Mouse (Mus musculus) layer of hippocampus, adult 18-20 months (tissue): ENCODE results near the gene Pnmt. TPM values are rescaled to one million over a fixed set of nuclear protein-coding genes. Genes with fewer than 3 reads are reported as not detected.

Source experiments
- DNase-seq, 2 experiments: peaks; one replicate each; pipeline ENCODE4 v3.0.0; 2022; ENCODE audit warnings: low spot score in 2 of 2
- long read RNA-seq: library from polyadenylated mRNA; stranded (forward); transcript quantifications from one replicate; pipeline ENCODE4 v2.0.0, GENCODE M21; 2021
- total RNA-seq, 2 experiments: library from RNA; stranded (reverse); gene quantifications; 2 replicates each; pipeline ENCODE4 v1.2.3; 2021

Gene Pnmt
- under 1 TPM in 1 of 2 experiments, not detected in 1; 0.37 TPM for total RNA-seq
- long read RNA-seq, result 0 reads

DNA sequence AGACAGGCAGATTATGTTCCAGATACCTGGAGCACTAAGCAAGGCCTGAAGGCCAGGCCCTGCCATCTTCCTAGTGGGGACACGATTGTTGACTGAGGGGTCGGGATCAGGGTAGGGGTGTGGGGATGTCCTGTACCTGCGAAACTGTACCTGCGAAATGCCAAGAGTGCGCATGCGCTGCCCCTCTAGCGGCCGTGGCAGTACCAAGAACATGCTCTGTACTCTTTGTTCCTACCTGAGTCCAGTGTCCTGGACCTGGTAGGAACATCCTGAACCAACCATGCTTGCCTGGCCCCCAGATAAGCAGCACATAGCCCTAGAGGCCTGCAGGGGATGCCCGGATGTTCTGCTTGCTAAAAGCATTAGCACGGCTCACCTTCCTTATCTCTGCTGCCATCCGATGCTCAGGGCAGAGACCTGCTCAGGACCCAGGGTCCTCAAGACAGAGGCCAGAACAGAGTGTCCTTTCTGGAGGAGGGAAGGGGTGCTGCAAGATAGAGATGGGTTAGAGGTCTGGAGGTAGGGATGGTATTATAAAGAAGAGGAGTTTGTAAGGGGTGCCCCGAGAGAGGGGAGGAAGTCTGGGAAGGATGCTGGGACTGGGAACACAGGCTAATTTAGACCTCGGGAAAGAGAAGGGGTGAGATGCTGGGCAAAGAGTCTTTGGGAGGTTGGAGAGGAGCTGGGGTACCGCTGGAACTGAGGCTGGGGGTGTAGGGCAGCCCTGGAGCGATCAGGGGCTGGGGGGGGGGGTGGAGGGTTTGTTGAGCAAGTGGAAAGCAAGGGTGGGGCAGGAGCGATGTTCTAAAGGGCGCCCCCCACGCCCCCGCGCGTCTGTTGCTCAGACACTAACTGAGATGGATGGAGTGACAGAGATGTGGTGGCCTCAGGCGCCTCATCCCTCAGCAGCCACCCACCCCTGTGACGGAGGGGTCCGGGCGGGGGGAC is at the start of gene Pnmt:
Gene Pnmt, plus strand, starts transcription at position 813 of the 948 bp plus-strand sequence.
- DNase-seq, result no peak

DNA sequence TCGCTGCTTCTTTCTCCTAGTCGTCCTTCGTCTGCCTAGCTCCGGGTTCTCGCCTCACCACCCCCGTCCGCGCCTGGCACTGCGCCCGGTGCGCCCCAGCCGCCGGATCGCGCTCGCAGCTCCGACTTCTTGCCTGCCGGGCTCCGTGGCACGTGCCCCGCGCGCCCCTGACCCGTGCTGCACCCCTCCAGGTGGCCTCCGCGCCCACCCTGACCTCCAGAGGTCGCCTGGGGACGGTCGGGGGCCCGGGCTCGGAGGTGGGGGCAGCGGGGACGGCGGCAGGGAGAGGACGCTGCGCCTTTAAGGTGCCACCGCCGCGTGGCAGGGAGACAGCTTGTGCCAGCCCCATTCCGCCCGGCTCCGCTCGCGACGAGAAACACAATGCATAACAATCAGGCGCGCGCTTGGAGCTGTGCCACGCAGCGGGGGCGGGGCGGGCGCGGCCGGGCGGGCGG is 47.7 kb upstream of the Pnmt start:
- peak; percentile 79 to 82 for DNase-seq

DNA sequence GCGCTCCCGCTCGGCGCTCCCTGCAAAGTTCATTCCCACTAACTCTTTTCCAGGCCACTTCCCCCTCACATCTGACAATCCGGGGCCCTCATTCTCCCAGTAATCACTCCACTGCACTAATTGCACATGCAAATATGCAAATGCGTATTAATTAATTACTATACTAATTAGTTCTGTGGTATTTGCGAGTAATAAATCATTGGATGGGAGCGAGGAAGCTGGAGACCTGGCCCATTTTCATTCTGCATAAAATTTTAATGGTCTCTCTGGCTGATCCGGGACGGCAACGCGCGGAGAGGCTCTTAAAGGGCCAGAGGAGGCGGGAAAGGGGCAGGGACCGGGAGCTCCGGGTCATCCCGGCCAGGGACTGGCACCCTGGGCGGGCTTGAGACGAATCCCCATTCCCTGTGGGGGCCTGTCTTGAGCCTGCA is 47.2 kb upstream of the Pnmt start:
- peak in 1 of 2 experiments; percentile 58 for DNase-seq

DNA sequence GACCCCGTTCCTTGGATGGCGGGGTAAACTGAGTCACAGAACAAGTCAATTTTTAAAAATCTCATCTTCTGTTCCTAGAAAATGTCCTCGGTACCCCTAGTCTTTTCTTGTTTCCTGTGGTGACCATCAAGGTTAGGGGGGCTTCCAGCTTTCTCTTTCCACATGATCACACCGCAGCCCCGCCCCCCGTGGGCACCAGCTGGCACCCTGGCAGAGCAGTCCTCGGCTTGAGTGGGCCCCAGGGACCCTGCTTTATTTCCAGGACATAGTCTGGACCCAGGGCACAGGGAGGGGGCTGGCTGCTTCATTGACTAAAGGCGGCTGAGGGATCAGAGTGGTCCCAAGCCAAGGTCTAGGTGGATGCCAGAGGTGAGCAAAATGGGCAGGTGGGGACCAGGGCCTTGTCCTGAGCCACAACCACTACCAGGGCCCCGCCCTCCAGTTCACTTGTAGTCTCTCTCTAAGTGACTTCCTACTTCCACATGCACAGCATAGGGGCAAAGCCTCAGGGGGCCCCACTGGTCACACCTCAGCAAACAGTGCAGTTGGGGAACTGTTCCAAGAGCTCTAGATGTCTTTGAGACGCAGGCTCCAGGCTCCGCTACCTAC is 46.5 kb upstream of the Pnmt start:
- DNase-seq, result no peak

DNA sequence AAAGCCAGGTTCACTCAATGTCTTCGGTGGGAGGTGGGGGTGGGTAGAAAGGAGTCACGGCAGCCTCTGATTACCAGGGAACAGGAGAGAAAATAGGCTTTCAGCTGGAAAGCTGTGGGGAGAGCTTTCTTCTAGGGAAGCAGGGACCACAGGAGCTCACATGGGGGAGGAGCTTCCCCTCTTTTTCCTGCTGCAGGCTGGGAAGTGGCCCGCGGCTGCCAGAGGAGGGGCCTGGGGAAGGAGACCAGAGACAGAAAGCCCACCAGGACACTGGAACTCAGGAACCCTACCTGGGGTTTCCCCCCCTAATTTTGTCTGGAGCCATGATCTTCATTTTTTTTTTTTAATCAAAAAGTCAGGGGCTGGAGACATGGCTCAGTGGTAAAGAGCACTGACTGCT is 45.7 kb upstream of the Pnmt start:
- no peak for DNase-seq

DNA sequence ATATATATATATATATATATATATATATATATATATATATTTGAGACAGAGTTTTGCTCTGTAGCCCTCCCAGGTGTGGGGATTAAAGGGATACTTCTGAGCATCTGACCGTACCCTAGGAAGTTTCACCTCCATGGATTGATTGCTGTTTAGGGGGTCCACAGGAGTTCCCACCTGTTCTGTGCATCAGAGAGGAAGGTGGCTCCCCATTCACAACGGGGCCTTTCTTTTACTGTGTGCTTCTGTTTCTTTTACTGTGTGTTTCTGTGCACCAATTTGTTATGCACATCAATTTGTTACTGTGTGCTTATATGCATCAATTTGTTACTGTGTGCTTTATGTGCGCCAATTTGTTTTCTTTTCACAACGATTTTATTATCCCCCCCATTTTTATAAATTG is 45.1 kb upstream of the Pnmt start:
- DNase-seq, result no peak

DNA sequence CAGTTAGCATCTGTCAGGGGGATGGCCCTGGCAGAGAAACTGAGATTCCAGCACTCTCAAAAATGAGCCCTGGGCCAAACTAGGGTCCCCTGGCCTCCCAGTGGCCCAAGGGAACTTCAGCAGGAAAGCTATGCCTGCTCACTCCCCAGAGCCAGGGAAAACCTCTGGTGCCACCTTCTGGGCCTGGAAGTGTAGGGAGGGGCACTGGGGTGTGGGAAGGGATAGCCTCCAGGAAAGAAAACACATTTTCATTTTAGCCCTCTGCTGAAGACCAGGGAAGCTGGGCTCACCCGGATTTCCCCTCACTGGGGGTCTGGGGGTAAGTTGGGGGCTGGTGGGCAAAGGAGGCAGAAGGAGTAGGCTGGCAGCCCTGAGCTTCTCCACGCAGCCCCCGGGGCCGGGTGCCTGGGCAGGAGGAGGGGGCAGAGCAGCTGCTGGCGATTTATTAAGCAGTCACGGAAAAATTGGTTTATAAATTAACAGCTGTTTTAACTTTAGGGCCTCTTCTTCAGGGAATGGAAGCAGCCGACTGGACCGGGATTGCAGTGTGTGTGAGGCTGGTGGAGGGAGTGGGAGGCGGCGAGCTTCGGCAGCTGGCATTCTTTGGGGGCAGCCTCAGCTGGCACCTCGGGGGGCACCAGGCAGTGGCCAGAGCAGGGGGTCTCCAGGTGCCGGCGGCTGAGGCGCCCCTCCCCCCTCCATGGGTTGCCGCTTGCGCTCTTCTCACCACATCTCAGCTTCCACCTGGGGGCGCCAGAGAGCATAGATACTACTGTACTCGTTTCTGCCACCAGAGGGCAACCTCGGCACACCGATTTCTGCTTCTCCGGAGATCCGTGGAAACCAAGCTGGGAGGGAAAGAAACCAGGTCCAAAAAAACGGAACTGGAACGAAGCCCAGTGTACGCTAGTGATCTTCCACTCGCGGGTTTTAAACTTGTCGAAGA is 44.0 kb upstream of the Pnmt start:
- DNase-seq, result peak; percentile 93 to 99

DNA sequence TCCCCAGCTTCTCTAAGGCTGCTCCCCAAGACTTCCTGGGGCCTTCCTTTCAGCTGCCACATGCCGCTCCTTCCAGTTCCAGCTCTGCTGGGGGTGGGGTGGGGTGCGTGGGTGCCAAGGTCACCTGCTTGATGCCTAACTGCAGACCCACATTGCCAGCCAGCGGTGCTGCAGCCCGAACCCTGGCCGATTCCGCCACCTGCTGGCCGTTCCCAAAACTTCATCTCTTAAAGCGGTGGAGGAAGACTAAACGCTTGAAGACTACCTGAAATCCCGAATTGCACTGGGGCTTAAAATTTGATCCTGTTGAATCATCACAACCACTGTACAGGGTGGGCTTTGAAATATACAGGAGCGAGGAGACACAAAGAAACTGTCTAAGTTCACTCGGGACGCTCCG is 41.0 kb upstream of the Pnmt start:
- DNase-seq, result peak; percentile 78 to 86

DNA sequence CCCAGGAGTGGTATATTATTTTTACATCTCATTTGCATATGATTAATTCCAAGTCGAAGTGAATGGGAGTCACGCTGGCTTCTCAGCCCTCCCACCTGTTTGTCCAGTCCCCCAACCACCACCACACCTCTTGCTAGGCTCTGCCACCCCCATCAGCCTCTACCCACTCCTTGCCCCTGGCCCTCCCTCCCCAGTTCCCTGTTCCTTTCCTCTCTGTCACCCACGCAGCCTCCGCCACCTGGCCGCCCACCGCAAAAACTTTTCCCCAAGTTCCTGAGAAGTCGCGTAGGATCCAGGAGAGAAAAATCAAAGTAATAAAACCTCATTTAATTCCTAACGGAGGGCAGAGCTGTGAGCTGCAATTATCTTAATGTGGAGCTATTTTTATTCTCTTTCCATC is 40.1 kb upstream of the Pnmt start:
- DNase-seq, result no peak

DNA sequence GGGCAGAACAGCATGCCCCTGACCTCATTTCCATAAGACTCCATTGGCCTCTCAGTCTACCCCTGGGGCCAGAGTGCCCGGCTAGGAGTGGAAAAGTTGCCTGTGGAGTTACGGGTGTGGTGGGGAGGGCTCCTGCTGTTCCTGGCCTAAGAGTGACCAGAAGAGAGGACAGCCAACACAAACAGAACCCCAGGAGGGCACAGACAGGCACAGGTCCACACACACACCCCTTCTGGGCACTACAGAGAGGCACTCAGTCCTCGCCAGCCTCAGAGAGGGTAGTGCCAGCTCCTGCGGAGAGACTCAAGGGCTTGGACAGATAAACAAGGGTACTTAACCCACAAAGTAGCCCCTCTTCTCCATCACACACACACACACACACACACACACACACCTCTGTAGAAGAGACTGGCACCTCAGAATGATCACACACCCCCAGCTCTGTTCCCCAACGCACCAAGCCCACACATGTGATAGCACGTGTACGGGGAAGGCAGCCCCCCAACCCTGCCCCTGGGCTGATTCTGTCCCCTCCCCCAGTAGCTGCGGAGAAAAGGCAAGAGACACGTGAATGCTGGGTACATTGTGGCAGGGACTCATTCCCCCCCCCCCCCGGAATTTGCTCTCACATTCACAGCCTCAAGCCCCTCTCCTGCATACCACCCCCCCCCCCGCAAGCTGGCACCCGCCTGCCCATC is 38.7 kb upstream of the Pnmt start:
- DNase-seq, result no peak

DNA sequence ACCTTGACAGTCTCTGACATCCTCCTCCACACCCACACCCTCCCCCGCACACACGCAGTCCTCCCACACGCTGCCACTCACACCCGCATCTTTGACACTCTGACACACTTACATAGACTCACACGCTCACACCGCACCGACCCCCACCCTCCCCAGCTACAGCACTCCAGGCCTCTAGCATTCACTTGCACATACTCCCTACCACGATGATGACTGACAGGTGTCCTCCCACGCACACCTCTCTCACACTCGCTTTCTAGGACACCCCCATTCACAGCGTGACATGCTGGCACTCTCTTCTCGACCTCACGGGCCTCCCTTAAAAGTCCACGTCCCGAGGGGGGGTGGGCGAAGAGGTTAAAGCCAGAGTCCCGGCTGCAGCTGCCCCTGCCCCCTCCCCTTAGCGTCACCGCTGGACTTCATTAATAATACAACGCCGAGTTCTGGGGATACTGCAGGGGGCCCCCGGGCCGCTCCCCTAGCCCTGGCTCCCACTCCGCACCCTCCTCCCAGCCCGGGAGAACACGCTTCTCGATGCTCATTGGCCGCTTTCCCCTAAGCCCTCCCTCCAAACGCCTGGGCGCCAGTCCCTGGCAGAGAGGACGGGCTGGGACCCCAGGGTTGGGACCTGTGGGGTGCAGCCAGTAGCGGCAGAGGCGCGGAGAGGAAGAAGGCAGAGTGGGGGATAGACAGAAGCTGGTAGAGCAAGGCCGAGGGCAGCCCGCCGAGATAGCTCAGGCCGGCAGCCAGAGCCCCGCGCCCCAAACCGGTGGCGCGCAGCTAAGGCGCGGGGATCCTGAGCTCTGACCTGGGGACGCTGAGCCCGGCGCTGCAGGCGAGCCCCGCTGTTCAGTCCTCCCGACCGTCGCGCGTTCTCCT is 37.9 kb upstream of the Pnmt start, which contains the start of gene Ppp1r1b:
Gene Ppp1r1b, plus strand, starts transcription at position 322 of the 879 bp plus-strand sequence.
- DNase-seq, result peak in 1 of 2 experiments; percentile 80

DNA sequence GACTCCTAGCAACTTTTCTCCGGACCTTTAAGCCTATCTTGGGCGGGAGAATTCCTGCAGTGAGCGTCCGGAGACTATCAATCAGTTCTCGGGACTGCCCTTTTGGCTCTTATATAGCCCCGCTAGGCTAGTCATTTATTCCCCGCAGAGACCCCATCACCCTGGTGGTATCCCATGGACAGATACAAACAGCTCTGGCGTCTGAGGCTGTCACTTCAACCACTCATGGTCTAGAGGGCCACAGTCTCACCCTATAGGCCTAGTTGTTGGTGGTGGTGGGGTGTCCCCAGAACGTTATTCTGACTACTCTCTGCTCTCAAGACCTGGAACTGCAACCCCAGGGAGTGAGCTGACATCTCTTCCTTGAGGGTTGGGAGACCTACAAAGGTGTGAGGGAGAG is 36.9 kb upstream of the Pnmt start:
- no peak for DNase-seq

DNA sequence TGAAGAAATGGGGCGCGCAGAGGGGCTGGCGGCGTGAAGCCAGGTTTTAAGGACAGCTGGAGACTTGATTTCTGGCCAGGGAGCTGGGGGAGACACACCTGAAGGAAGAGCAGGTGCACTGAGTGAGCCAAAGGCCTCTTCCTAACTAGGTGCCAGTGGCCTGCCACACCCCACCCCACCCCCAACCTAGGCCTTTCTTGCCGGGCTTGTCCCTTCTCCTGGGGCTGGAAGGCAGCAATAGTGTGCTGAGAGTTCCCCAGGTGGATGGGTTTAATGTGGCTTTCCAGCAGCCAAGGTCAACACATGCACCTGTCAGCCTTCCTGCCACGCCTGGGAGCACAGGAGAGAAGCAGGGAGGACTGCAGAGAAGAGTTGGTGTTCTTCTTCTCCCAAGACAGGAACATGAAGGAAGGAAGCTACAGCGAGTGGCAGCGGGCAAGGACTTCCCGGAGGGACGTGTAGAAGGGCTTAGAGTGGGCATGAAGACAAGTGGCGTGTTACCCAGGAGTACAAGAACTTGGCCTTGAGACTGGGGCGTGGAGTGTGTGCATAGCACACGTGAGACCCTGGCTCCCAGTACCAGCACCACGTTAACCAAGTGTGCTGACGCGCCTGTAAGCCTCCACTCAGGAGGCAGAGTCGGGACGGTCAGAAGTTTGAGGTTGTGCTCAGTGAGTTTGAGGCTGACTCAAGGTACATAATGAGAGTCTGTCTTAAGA is 33.8 kb upstream of the Pnmt start:
- no peak for DNase-seq

DNA sequence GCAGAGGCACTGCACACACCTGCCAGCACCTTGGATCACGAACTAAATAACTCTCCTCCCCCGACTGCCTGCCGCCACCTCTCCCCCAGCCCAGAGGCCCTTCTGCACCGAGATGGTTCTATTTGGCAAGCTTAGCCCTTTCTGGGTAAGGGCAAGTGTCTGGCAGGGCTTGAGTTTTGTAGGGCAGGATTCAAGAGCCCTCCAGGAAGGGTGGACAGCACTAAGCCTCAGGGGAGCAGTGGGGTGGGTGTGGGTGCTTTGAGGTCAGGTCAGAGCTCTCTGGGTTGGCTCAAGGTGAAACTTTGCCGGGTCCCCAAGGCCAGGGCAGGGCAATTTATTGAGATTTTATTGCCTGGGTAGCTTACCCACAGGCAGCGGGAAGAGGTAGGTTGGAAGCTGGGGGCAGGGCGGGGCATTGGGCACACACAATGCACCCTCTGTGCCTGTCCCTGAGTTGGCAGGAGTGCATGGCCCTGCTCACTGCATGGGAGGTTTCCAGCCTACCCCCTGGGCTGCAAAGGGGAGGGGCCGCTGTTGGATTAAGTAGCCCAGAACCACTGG is 32.5 kb upstream of the Pnmt start:
- DNase-seq, result peak in 1 of 2 experiments; percentile 75

DNA sequence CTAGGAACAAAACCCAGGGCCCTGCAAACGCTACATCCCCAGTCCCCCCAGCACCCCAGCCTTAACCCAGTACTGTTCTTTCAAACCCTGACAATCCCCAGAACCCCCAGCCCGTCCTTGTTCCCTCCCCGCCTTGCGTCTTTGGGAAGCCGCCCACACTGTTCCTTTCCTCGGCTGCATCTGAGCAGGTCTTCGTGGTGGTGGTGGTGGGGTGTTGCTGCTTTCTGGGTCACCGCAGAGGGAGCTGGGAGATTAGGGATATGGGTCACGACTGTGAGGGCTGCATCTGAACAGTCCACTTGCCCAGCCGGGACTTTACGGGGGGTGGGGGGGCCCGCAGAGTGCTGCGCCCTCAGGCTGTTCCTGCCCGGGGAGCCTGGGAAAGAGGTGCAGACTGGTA is 31.8 kb upstream of the Pnmt start:
- DNase-seq, result no peak

DNA sequence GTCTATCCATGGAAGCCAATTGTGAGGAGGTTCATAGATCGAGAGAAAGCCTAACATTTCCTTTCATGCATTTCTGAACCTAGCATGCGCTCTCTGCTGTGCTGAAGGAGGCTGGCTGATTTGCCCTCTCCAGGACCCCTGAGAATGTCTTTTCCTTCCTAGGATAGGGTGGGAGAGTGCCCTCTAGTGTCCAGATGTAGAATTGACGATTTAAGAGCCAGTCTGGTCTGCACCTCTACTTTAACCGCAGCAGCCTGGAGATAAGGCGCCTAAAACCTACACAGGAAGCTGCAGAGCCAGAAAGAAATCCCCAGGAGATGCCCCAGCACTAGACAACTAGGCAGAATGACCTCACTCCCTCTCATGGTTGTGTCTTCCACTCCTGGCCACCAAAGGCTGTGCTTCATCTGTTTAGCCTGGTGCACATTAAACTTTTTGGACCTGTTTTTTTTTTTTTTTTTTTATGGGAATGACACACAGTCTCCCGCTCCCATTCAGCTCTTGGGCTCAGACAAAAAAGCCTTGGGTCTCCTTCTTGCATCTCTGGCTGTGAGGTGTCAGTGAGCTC is 30.4 kb upstream of the Pnmt start:
- DNase-seq, result peak in 1 of 2 experiments; percentile 79

DNA sequence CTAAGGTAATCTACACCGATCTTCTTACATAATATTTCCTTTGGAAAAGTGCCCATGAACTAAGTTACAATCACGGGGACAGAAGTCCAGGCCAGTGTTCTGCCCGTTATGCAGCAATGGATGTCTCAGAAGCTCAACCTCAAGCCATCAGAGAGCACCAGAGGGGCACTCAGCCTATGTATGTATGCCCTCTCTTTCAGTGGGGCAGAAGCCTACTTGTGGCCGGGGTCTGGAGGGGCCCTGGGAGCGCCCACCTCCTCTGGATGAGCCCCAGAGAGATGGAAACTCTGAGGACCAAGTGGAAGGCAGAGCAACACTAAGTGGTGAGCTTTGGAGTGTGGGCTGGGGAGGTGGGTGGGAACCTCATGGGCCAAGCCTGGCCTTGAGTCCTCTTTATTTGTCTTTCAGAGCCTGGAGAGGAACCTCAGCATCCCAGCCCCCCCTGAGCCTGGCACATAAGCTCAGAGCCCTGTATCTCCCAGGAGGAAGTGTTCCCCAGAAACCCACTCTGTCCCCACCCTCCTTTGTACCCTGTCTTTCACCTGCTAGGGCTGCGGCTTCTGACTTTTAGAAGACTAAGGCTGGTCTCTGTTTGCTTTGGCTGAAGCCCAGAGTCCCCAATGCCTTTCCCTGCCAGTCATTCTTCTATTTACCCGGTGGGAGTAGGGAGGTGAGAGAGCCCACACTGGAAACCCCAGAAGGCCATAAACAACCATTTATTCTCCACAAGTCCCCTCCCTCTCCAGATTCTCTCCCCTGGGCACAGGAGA is 29.4 kb upstream of the Pnmt start:
- no peak for DNase-seq
